Mouse (Mus musculus) kidney, adult 2 months (tissue): Measurements from ENCODE around the gene Calm4. TPM values are rescaled to one million over a fixed set of nuclear protein-coding genes. Genes with fewer than 3 reads are reported as not detected.

Experiments used
- DNase-seq: peaks from one replicate; pipeline ENCODE4 v3.0.0; 2021
- H3K27ac ChIP-seq: fragments of 200-500 bp; 2 replicates; pipeline ENCODE4 v1.5.1; 2012; ENCODE audit warnings: low read depth, low read length, control low read depth, inconsistent platforms; ENCODE audit not compliant: insufficient read depth
- H3K27me3 ChIP-seq: fragments of 200-500 bp; replicated peaks from 2 replicates; pipeline ENCODE4 v1.6.1; 2012; ENCODE audit warnings: mild to moderate bottlenecking, moderate library complexity, low read length, inconsistent platforms; ENCODE audit not compliant: control insufficient read depth, insufficient read depth
- H3K36me3 ChIP-seq: fragments of 200-500 bp; 2 replicates; pipeline ENCODE4 v1.6.1; 2012; ENCODE audit warnings: mild to moderate bottlenecking, moderate library complexity, low read length, inconsistent platforms; ENCODE audit not compliant: control insufficient read depth, insufficient read depth
- H3K4me1 ChIP-seq: fragments of 200-500 bp; 2 replicates; pipeline ENCODE4 v1.6.1; 2011; ENCODE audit warnings: low read length; ENCODE audit not compliant: control insufficient read depth, insufficient read depth
- H3K4me3 ChIP-seq: fragments of 200-500 bp; 2 replicates; pipeline ENCODE4 v1.5.1; 2011; ENCODE audit warnings: mild to moderate bottlenecking, low read depth, low read length, control low read depth; ENCODE audit not compliant: insufficient read depth
- CTCF ChIP-seq: fragments of 200-500 bp; conservative IDR thresholded peaks from 2 replicates; pipeline ENCODE4 v1.5.1; 2011; ENCODE audit warnings: low read depth, mild to moderate bottlenecking, control low read depth, low read length, moderate library complexity, mixed read lengths; ENCODE audit not compliant: insufficient read depth, insufficient read length
- POLR2A ChIP-seq: fragments of 200-500 bp; IDR thresholded peaks from one replicate; pipeline ENCODE4 v1.6.1; 2011; ENCODE audit warnings: low read depth, low read length, control low read depth
- WGBS: fragments of 180-500 bp; shearing (Covaris S2); methylation state at CpG from one replicate; pipeline ENCODE4 v1.1.7; 2018; 5-methylcytosine and 5-hydroxymethylcytosine counted together
- polyA plus RNA-seq: library from polyadenylated mRNA; depleted of rRNA; stranded (reverse); fragments of >200 nt; gene quantifications from 2 replicates; pipeline ENCODE4 v1.2.3, GENCODE M21; 2012; rRNA removed

Gene Calm4
- polyA plus RNA-seq, 1 experiment: not detected

- TF ChIP-seq POLR2A: no peak
- TF ChIP-seq CTCF: no peak
- no peak for DNase-seq
- WGBS: 96% methylated on average over 4 of the region's 4 CpGs
Observed at GRCm38 (mm10) chr13:3872832-3873231, 35.3 kb downstream of the Calm4 start.

GRCm38 (mm10) chr13:3876448-3876847 is 38.9 kb downstream of the Calm4 start:
- TF ChIP-seq POLR2A: no peak
- Histone ChIP-seq H3K27me3 (no peaks in the 10 kb centered on the region), H3K36me3 (no peaks in the 10 kb centered on the region), H3K27ac (no peak overlapping the region), H3K4me1 (no peaks in the 10 kb centered on the region), H3K4me3 (no peak overlapping the region)
- DNase-seq: no peak
- WGBS: 81% methylated on average over 6 of the region's 6 CpGs

More at GRCm38 (mm10) chr13:3872832-3873231, 35.3 kb downstream of the Calm4 start:
- Histone ChIP-seq H3K4me1 (no peaks in the 10 kb centered on the region), H3K36me3 (no peaks in the 10 kb centered on the region), H3K27ac (no peak overlapping the region), H3K27me3 (no peaks in the 10 kb centered on the region), H3K4me3 (no peak overlapping the region)

- 71% methylated on average over 6 of the region's 6 CpGs for WGBS
Observed at GRCm38 (mm10) chr13:3877185-3877584, 39.6 kb downstream of the Calm4 start.

GRCm38 (mm10) chr13:3877679-3878220 is 40.2 kb downstream of the Calm4 start:
- DNase-seq: no peak
- H3K4me3 ChIP-seq: no peak overlapping the region
- H3K36me3 ChIP-seq: no peaks in the 10 kb centered on the region; the same call in 1 of the 2 replicates
- no peak overlapping the region for H3K27ac ChIP-seq
- TF ChIP-seq POLR2A (no peak), CTCF (no peak)
- no peaks in the 10 kb centered on the region for H3K27me3 ChIP-seq
- WGBS: 55% methylated on average over 4 of the region's 4 CpGs
- no peaks in the 10 kb centered on the region for H3K4me1 ChIP-seq

More at GRCm38 (mm10) chr13:3877185-3877584, 39.6 kb downstream of the Calm4 start:
- Histone ChIP-seq H3K4me1 (no peaks in the 10 kb centered on the region), H3K4me3 (no peak overlapping the region), H3K27me3 (no peaks in the 10 kb centered on the region), H3K27ac (no peak overlapping the region), H3K36me3 (no peaks in the 10 kb centered on the region; the same call in 1 of the 2 replicates)
- DNase-seq: no peak
- no peak for TF ChIP-seq CTCF
- TF ChIP-seq POLR2A: no peak

- DNase-seq: no peak
- H3K36me3 ChIP-seq: peaks cover 21% of the 10 kb centered on the region
- H3K27ac ChIP-seq: no peak overlapping the region
- peaks cover 6% of the 10 kb centered on the region; the same call in 1 of the 2 replicates for H3K4me1 ChIP-seq
- TF ChIP-seq CTCF (no peak), POLR2A (no peak)
- no peaks in the 10 kb centered on the region for H3K27me3 ChIP-seq
- WGBS: 88% methylated on average over 7 of the region's 7 CpGs
- H3K4me3 ChIP-seq: no peak overlapping the region
Observed at GRCm38 (mm10) chr13:3886663-3887062, 49.1 kb downstream of the Calm4 start.

Other genes with a start within 250 kb of the Calm4 start
- gene Fam208b, start 226.6 kb upstream of the Calm4 start, polyA plus RNA-seq: 2.3 and 2.8 TPM in 2 replicates
- gene Asb13, start 203.7 kb upstream of the Calm4 start, polyA plus RNA-seq: 41.9 and 42.6 TPM in 2 replicates
- gene Calml3, start 33.4 kb upstream of the Calm4 start, polyA plus RNA-seq: 1.7 and 2.5 TPM in 2 replicates
- not detected in 2 replicates for gene Calm5, start 16.4 kb downstream of the Calm4 start, polyA plus RNA-seq
- gene Net1, start 80.5 kb downstream of the Calm4 start, polyA plus RNA-seq: 32.7 and 39.9 TPM in 2 replicates
- gene Tubal3, start 80.5 kb downstream of the Calm4 start, polyA plus RNA-seq: not detected in 2 replicates
- gene Ucn3, start 107.6 kb downstream of the Calm4 start, polyA plus RNA-seq: not detected in 2 replicates
- 11.4 and 14.1 TPM in 2 replicates for gene Akr1c14, start 211.3 kb downstream of the Calm4 start, polyA plus RNA-seq